Mouse (Mus musculus) right cerebral cortex, postnatal 10 days (tissue): Measurements from ENCODE around the gene Phf20.
A peak's percentile ranks its signal among the peaks of the same experiment; 100 is the strongest.
"Not testable (repeated sequence)": the region's sequence is repeated elsewhere in the genome, so short reads cannot be mapped to it uniquely, and the experiment has no call there.

Experiments used
- DNase-seq, 2 experiments: peaks; one replicate each; pipeline ENCODE4 v3.0.0; 2021; ENCODE audit warnings: low spot score in 2 of 2

The Phf20 gene

DNA sequence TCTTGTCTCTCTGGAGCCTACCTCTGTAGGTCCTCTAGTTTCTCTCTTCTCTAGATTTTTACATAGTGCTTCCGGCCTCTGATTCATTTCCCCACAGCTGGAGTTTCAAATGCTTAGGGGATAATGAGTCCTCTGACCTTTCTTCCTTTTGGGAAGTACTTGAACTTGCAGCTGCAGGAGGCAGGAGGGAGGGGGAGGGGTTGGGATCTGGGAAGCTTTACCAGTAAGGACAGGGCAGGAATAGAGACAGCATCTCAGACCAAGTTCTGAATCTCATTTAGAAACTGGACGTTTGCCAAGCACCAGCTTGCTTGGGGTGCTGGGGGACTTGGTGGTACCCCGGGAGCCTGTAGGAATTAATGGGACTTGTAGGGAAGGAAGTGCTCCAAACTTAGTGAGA lies 3.7 kb downstream of the Phf20 start:
- DNase-seq: peak in 1 of 2 experiments; percentile 32

GRCm38 (mm10) chr2:156201486-156201885 lies 5.2 kb downstream of the Phf20 start:
- no peak for DNase-seq

- peak; percentile 77 to 78 for DNase-seq
These were observed 6.7 kb downstream of the Phf20 start for GRCm38 (mm10) chr2:156202848-156203437.

DNA sequence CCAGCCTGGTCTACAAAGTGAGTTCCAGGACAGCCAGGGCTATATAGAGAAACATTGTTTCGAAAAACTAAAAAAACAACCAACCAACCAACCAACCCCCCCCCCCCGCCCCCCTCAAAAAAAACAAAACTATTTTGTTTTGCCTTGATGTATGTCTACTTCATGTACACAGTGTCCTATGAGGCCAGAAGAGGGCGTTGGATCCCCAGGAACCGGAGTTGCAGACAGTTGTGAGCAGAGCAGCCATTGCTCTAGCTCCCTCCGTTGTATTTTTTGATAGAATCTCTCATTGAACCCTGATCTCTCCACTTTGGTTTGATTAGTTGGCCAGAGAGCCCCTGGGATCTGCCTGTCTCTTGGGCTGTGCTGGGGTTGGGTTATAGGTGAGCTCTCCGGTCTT lies 7.7 kb downstream of the Phf20 start:
- DNase-seq: no peak

- no peak for DNase-seq
These were observed 21.5 kb downstream of the Phf20 start for GRCm38 (mm10) chr2:156217786-156218185.

GRCm38 (mm10) chr2:156222100-156222499 lies 25.8 kb downstream of the Phf20 start:
- DNase-seq: no peak

DNA sequence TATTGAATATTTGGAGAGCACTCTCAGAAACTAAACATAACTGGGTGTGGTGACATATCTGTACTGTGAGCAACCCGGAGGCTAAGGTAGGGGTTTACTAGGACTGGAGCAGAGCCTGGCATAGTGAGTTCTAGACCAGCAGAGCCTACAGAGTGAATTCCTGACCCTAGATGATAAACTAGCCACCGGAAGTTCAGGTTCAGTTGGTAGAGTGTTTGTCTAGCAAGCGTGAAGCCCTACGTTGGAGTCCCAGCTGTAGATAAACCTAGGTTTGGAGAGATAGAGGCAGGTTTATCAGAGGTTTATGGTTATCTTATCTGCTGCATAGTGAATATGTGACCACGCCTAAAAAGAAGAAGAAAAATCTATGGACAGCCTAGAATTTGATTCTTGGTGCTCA lies 27.8 kb downstream of the Phf20 start:
- DNase-seq: no peak

- DNase-seq: no peak
These were observed 31.4 kb downstream of the Phf20 start for GRCm38 (mm10) chr2:156227689-156228088.

- DNase-seq: no peak
These were observed 32.9 kb downstream of the Phf20 start for GRCm38 (mm10) chr2:156229171-156229570.

DNA sequence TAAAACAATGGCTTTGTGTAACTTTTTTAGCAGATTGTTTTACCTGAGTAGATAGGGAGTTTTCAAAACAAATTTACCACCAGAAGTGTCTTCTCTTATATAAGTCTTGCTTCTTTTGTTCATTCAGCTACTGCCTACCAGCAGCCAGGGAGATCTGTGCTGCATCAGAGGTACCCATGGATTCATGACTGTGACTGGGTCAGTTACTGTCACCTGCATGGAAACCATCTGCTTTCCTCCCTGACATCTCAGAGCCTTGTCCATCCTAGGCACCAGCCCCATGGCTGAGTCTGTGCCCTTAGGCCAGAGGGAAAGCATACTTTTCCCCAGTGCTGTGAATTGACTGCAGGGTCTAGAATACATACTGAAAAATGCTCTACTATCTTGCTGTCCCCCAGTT lies 35.1 kb downstream of the Phf20 start:
- DNase-seq: no peak

DNA sequence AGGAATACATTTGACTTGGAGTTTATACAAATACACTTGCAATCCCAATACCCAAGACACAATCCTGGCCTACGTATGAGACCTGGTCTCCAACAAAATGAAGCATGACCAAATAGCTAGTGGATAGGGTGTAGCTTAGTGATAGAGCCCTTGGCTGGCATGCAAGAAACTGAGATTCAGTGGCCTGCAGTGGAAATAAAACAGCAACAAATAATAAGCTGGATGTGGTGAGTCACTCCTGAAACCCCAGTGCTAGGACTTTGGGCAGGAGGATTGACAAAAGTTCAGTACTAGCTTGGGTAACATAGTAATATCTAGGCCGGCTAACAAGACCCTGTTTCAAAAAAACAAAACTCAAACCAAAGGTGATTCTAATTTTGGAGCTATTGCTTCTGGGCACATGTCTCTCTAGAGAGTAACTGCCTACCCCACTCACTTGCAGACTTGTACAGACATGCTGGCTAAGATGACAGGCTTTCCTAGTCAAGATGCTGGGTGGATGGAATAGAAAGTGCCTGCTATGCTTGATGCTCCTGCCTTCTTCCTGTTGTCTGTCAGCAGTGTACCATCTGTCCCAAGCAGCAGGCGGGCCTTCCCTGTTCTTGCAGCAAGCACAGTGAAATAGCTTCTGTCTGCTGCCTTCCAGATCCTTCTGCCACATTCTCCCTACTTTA lies 37.1 kb downstream of the Phf20 start:
- peak; percentile 80 to 93 for DNase-seq

- DNase-seq: not testable (repeated sequence)
These were observed 37.8 kb downstream of the Phf20 start for GRCm38 (mm10) chr2:156234016-156234415.

DNA sequence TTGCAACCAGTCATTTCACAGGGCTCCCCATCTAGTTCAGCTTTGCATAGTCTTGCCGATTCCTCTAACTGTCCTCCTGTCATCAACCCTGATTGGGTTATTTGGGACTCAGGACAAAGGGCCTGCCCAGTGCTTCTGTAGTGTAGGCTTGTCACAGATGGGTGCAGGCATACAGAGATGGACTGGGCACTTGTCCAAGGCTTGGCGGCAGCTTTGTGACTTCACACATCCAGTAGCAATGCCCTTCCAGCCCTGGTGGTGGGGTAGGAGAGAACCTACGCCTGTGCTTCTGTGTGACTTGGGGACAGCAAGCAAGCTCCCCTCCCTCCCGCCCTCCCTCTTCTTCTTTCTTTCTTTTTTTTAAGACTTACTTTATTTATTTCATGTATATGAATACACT lies 39.6 kb downstream of the Phf20 start:
- DNase-seq: peak; percentile 65

DNA sequence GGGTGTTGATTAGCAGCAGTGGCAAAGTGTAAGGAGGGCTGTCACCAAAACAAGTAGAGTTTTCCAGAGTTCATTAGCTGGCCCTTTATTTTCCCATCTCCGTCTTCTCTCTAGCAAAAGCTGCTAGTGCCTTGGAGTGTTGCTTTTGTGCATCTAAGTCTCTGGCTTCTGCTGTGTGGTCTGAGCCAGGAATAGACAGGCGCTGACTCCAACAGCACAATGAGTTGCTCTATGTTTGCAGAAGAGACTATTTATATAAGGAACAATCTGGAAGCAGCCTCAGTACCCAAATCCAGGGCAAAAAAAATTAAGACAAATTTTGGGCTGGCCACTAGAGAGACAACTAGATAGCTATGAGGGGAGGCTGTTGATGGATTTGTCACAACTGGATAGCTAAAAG lies 45.4 kb downstream of the Phf20 start:
- peak; percentile 48 to 76 for DNase-seq

DNA sequence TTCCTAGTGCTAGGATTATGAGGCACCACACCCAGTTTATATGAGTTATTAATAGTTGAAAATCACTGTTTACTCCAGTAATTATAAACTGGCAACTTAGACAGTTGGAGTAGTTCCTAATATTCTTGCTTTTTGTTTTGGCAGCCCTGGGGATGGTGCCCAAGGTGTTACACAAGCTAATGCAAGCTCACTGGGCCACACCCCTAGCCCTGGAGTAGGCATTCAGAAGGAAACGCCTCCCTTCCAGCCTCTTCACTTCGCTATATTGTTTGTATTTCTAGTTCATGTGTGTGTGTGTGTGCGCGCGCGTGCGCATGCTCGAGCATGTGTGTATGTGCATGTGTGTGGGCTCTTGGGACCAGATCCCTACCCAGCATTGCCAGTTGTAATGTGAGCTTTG lies 46.7 kb downstream of the Phf20 start:
- no peak for DNase-seq

DNA sequence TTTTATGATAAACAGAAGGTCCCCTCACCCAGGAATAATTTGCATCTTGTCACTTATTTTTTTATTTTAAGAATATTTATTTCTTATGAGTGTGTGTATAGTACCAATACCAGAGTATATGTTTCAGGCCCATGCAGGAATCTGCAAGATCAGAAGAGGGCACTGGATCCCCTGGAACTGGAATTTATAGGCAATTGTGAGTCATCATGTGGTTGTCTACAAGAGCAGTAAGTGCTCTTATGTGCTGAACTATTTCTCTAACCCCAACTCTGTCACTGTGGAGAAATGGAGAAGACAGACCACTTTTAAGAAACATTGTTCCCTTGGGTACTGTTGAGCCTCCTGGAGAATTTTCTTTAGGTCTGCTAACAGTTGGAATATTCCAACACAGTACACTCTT lies 51.3 kb downstream of the Phf20 start:
- no peak for DNase-seq

DNA sequence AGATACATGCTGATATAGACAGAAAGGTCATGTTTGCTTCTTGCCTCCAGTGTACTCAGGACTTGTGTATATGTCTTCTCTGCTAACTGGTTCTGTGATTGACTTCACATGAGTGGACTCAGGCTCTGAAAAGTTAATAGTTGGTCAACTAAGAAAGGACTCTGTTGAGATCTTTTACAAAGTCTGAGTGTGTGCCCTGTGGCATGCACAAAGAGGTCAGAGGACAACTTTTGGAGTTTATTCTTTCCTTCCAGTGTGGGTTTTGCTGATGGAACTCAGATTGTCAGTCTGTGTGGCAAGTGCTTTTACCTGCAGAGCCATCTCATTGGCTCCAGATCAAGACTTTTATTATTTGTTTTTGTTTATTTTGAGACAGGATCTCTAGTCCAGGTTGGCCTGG lies 54.5 kb downstream of the Phf20 start:
- no peak for DNase-seq

DNA sequence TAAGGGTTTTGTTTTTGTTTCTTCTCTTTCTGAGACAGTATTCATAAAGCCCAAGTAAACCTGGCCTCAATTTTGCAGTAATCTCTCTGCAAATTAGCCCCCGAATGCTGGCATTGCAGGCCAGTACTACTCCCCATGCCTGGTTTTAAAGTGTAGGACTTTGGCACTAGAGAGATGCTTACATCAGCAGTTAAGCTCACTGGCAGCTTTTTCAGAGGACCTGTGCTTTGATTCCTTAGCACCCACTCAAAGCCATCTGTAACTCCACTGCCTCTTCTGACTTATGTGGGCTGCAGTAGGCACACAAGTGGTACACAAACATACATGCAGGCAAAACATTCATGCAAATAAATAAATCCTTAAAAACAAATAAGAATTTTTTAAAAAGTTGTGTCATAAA lies 55.0 kb downstream of the Phf20 start:
- DNase-seq: no peak

GRCm38 (mm10) chr2:156257051-156257450 lies 60.8 kb downstream of the Phf20 start:
- DNase-seq: peak; percentile 83 to 85

DNA sequence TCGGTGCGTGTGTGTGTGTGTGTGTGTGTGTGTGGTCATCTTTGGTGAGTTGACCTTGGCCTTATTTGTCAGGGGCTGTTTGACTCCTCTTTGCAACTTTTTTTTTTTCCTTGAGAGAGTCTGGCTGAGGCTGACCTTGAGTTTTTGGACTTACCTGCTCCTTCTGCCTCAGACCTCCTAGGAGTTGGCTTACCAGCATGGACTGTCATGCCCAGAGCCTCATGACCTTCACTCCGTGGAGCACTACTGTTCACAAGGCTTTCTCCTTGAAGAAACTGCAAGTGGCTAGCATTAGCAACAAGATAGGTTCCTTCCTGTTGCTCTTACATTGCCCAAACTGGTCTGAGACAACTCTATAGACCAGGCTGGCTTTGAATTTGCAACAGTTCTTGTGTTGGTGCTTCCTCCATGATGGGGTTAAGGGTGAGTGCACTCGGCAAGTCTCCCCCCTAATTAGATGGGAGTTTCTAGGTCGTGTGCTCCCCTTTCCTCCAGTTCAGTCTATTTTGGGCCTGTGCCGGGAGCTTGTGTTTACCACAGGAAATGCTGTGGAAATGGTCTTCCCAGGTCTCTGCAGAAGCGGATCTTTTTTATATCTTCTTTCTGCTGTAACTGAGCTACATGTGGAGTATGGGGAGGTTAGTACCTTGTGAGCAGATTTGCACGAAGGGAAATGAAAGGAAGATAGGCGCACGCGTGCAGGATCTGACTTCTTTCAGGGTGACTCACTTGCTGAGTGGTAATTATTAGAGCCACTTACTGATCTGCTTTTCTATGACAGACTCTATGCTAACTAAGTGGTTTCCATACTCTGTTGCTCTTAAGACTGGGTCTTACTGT lies 61.9 kb downstream of the Phf20 start:
- DNase-seq: no peak

GRCm38 (mm10) chr2:156260968-156261367 lies 64.7 kb downstream of the Phf20 start:
- no peak for DNase-seq

- DNase-seq: no peak
These were observed 67.1 kb downstream of the Phf20 start for GRCm38 (mm10) chr2:156263204-156263893.
